Mouse (Mus musculus) megakaryocyte-erythroid progenitor cell, adult 5-6 weeks (primary cell): ENCODE measurements at regions not wholly inside any gene's neighbourhood (a gene's known extent, or its start where the extent isn't known, plus 50 kb on each side); places are given as distances from the start of the nearest gene placed in this dataset.

Experiments
- ATAC-seq: replicated peaks from 2 replicates; pipeline ENCODE4 v1.8.0; 2016; ENCODE audit warnings: mild to moderate bottlenecking, inconsistent platforms; ENCODE audit not compliant: severe bottlenecking, poor library complexity, low FRiP score, low TSS enrichment

- peak; percentile 84; the same call in 1 of the 2 replicates for ATAC-seq
Observed at GRCm38 (mm10) chrX:4899187-4899586, 52.7 kb upstream of the Btbd35f27 start.
